Mouse (Mus musculus): ENCODE measurements around the gene Cxcr5. TPM values are rescaled to one million over a fixed set of nuclear protein-coding genes. Genes with fewer than 3 reads are reported as not detected.

Cxcr5 gene
- total RNA-seq, 2 experiments from 2014 or later, result not detected

GRCm38 (mm10) chr9:44482112-44482511 lies 79.6 kb downstream of the Cxcr5 start:
- no peak for DNase-seq (ENCODE audit: low spot score in 2 of 2)

DNA sequence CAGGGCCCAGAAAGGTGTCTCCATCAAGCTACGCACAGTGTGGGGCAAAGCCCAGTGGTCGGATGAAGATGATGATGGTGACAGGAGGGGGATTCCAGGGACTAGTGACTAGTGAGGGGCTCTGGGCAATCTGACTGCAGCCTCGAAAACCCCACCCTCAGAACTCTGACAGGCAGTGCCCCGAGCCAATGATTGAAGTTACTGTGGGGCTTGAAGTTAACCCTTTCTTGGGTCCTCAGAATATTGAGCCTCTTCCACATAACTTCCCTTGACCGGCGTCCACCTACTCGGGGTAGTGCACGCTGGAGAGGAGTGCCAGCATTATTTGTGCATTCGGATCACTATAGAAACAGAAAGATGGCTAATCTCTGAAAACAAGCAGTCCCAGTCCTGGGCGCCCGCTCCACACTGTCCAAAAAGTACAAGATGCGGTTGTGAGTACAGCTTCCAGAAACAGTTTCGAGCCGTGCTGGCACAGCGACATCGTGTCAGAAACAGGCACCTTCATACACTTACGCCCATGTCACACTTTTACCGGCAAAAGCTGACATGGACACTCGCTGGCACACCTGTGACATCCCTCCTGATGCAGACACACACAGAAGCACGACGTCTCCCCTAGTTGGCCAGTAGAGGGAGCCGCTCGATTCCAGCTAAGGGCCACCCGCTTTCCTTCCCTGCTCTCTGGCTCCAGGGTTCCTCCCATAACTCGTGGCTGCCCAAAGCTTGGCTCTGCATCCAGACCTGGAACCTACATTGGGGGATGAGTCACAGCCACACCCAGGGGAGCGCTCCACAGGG lies 81.8 kb downstream of the Cxcr5 start:
- DNase-seq (ENCODE audit: low spot score in 2 of 2), result peak; percentile 92 to 95

GRCm38 (mm10) chr9:44478959-44479605 lies 82.6 kb downstream of the Cxcr5 start:
- peak; percentile 77 to 82 for DNase-seq (ENCODE audit: low spot score in 2 of 2)

DNA sequence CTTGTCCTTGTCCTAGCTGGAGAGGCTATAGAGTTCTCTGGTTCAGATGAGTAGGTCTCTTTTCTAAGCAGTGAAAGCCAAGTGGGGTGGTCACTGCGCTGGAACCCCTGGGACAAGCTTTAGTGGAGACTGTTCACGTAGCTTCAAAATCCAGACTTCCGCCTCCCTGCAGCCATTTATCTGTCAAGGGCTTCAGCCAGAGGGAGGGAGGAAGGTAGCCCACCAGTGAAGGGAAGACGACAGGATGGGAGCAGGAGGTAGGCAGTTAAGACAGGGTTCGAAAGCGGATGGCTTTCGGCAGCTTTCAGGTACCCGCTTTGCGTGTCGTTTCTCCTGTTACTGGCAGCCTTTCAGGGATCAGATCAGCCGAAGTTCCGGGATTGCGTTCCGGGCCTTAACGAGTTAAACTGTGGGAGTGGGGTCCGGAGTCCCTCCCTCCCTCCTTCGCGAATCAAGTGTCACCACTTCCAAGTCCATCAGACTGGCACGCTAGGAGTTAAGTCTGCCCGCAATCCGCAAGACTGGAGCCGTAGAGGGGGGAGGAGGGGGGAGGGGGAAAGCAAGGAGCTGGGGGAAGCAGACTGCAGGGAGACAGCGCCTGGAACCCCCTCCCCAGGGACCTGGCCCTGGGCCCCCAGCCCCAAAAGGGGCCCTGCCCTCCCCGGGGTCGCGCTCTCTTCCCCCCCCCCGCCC lies 83.3 kb downstream of the Cxcr5 start:
- DNase-seq (ENCODE audit: low spot score in 2 of 2), result peak; percentile 74 to 81

GRCm38 (mm10) chr9:44477339-44478228 lies 84.1 kb downstream of the Cxcr5 start:
- DNase-seq (ENCODE audit: low spot score in 2 of 2), result peak; percentile 50 to 55

- DNase-seq (ENCODE audit: low spot score in 2 of 2), result peak in 1 of 2 experiments; percentile 36
Measured at GRCm38 (mm10) chr9:44475936-44476335, 85.7 kb downstream of the Cxcr5 start.

- DNase-seq (ENCODE audit: low spot score in 2 of 2), result no peak
Measured at GRCm38 (mm10) chr9:44474327-44474726, 87.3 kb downstream of the Cxcr5 start.

- DNase-seq (ENCODE audit: low spot score in 2 of 2), result no peak
Measured at GRCm38 (mm10) chr9:44473184-44473583, 88.5 kb downstream of the Cxcr5 start.

GRCm38 (mm10) chr9:44468800-44469199 lies 92.9 kb downstream of the Cxcr5 start:
- DNase-seq (ENCODE audit: low spot score in 2 of 2), result no peak

DNA sequence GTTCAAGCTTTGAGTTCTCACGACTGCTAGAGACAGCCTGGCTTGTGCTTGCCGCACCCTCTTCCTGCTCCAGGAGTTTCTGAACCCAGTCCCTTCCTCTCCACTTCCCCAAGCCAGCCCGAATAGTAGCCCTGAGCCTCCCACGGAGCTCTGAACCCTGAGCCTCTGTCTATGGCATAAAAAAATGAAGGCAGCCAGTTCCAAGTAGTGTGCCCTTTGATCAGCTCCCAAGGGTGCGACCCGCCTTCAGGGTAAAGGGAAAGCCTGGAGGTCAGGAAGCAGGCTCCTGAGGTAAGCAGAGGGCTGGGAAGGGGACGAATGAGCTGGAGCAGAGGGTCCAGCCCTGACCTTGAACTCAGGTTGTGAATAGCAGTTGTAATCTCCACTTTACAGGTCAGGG lies 93.5 kb downstream of the Cxcr5 start:
- no peak for DNase-seq (ENCODE audit: low spot score in 2 of 2)

DNA sequence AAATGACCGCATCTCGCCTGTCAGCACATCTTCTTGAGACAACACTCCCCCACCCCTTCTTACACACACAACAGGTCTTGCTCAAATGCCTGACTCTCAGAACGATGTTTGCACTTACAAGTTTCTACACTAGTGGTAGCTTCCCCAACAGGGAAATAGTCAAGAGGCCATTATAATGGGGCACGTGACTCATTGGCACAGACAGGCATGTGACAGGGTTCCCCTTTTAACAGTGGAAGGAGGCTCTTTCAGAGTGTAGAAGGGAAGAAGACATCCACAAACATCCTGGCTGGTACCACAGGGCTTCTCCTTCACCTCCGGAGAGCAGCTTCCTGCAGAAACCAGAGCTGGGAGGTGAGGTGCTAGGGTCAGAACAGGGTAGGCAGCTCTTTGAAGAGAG lies 99.7 kb downstream of the Cxcr5 start:
- no peak for DNase-seq (ENCODE audit: low spot score in 2 of 2)

Other genes starting within 250 kb of the Cxcr5 start
- 100 to 1,000 TPM; 108 to 115 TPM for gene C2cd2l, start 241.6 kb downstream of the Cxcr5 start, total RNA-seq (2021)
- 10 to 100 TPM; 16.5 to 18.5 TPM for gene Dpagt1, start 235.9 kb downstream of the Cxcr5 start, total RNA-seq (2021)
- gene H2afx, start 227.2 kb downstream of the Cxcr5 start, total RNA-seq (2021), result 10 to 100 TPM; 69.9 to 74.3 TPM
- gene Hmbs, start 217.6 kb downstream of the Cxcr5 start, total RNA-seq (2021), result 10 to 100 TPM; 18.9 to 32.5 TPM
- gene Vps11, start 200.2 kb downstream of the Cxcr5 start, total RNA-seq (2021), result 10 to 100 TPM; 39.6 to 44.2 TPM
- 10 to 100 TPM; 87.6 to 89.7 TPM for gene Hyou1, start 182.4 kb downstream of the Cxcr5 start, total RNA-seq (2021)
- gene Slc37a4, start 165.0 kb downstream of the Cxcr5 start, total RNA-seq (2021), result 10 to 100 TPM; 36.4 to 39.0 TPM
- gene Rps25, start 154.7 kb downstream of the Cxcr5 start, total RNA-seq (2021), result 100 to 1,000 TPM; 701 to 748 TPM
- gene Trappc4, start 154.3 kb downstream of the Cxcr5 start, total RNA-seq (2021), result 100 to 1,000 TPM in 1 of 2 experiments, 10 to 100 TPM in 1; 84.2 to 109 TPM
- 10 to 100 TPM; 20.7 to 22.4 TPM for gene Ccdc84, start 143.3 kb downstream of the Cxcr5 start, total RNA-seq (2021)
- gene Foxr1, start 120.7 kb downstream of the Cxcr5 start, total RNA-seq (2021), result not detected
- gene Upk2, start 106.9 kb downstream of the Cxcr5 start, total RNA-seq (2021), result not detected
- gene Bcl9l, start 79.1 kb downstream of the Cxcr5 start, total RNA-seq (2021), result 10 to 100 TPM; 91.2 to 97.7 TPM
- 100 to 1,000 TPM; 112 to 113 TPM for gene Ddx6, start 43.0 kb upstream of the Cxcr5 start, total RNA-seq (2021)
- gene Treh, start 111.4 kb upstream of the Cxcr5 start, total RNA-seq (2021), result not detected
- gene Phldb1, start 173.3 kb upstream of the Cxcr5 start, total RNA-seq (2021), result 100 to 1,000 TPM in 1 of 2 experiments, 10 to 100 TPM in 1; 87.9 to 102 TPM
- 100 to 1,000 TPM; 112 to 118 TPM for gene Arcn1, start 206.0 kb upstream of the Cxcr5 start, total RNA-seq (2021)
- gene Ift46, start 206.0 kb upstream of the Cxcr5 start, total RNA-seq (2021), result 10 to 100 TPM; 78.8 to 84.5 TPM
- 10 to 100 TPM; 23.6 to 30.9 TPM for gene Tmem25, start 237.4 kb upstream of the Cxcr5 start, total RNA-seq (2021)
- under 1 TPM in 1 of 2 experiments, not detected in 1; 0.98 TPM for gene Ttc36, start 241.2 kb upstream of the Cxcr5 start, total RNA-seq (2021)